Mouse (Mus musculus) WW6 (cell line): ENCODE results near the gene Gm45808.
A peak's percentile ranks its signal among the peaks of the same experiment; 100 is the strongest.
"Not testable (repeated sequence)": the region's sequence is repeated elsewhere in the genome, so short reads cannot be mapped to it uniquely, and the experiment has no call there.

Experiments used
- DNase-seq: peaks from one replicate; pipeline ENCODE4 v3.0.0-alpha.2; 2013; ENCODE audit warnings: low read depth, low spot score

Gene Gm45808

DNA sequence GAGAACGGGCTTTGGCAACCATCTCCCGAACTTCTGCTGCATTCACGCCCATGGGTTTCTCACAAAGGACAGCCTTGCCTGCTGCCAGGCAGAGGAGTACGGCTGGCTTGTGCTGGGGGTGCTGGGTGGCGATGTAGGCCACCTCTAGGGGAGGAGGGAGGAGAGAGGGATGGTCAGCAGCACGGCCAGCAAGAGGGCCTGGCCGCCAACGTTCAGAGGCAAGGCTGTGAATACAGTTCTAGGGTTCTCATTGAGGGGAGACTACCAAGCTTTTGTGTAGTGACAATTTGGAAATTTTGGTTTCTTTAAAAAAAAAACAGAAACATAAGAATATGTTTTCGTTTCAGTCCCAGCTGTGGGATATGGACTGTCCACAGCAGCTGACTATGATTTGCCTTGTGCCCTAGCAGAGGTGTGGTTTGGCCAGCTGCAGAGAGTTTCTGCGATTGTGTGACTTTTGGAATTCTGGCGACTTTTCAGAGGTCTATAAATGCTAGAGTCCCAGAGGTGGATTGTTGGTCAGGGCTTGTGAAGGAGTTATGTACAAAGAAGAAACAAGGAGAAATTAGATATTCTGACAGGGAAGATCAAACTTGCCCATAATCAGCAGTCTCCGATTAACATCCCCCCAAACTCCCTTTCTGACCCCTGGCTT is at the start of gene Gm45808:
TSS of gene Gm45808 (minus strand) at position 51 of the 655 bp plus-strand sequence.
- DNase-seq: no peak

DNA sequence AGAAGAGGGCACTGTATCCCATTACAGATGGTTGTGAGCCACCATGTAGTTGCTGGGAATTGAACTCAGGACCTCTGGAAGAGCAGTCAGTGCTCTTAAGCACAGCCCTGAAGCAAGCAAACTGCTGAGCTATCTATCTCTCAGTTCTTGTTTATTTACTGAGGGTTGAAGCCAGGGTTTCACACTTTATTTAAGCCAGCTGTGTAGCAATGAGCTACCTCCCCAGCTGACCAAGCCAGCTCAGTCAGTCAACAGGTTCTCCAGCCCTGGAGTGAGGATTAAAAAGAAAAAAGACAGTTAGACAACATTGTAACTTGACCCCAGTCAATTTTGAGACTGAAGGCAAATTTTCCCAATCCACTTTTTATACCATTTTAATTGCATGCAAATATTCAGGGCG is 49.1 kb upstream of the Gm45808 start:
- DNase-seq: no peak

GRCm38 (mm10) chr7:45530643-45531042 is 44.0 kb upstream of the Gm45808 start:
- no peak for DNase-seq

DNA sequence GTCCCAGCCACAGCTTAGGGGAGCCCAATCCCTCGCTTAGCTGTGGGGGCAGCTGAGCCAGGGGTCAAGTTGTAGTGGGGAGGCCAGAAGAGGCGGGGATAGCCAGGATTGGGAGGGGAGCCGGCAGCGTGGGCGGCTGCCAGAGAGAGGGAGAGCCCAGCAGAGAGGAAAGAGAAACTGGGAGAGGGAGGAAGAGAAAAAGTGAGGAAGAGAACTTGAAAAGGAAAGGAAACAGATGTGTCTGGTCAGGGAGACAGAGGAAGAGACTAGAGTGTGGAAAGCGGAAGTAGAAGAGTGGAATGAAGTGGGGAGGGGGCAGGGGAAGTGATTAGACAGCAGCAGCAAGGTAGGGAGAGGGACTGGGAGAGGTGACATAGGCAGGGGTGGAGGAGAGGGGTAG is 42.9 kb upstream of the Gm45808 start:
- DNase-seq: no peak

DNA sequence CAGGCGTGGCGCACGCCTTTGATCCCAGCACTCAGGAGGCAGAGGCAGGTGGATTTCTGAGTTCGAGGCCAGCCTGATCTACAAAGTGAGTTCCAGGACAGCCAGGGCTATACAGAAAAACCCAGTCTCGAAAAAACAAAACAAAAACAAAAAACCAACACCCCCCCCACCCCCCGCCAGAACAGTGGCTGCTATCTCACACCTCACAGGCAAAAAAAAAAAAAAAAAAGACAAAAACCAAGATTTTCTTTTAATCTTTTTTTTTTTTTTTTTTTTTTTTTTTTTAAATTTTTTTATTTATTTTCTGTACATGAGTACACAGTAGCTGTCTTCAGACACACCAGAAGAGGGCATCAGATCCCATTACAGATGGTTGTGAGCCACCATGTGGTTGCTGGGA is 40.6 kb upstream of the Gm45808 start:
- DNase-seq: not testable (repeated sequence)

GRCm38 (mm10) chr7:45526474-45527120 is 40.0 kb upstream of the Gm45808 start:
- no peak for DNase-seq

DNA sequence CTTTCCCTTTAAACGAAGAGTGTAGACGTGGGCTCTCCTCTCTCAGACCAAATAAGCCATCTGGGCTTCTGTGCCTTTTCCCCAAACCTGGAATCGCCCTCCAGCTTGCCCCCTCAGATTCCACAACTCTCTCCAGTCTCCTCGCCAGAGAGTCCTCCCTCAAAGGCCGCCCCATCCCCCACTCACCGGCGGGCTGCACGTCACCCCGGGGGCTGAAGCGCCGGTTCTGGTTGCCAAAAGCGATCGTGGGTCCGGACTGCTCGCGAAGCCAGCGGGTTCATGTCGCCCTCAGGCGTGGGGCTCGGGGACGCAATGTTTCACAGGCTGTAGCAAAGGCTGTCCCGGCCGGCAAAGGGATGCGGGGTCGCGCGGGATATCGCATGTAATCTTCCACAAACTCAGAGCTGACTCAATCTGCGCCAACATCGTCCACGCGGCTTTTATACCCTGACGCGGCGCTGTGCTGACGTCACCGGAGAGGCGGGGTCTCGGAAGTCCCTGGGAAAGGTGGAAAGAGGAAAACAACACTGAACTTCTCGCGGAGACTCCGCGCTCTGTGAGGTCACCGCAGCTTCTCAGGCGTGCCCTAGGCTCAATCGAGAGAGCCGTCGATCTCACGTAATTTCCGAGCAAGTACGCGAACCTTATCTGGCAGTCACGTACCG is 39.3 kb upstream of the Gm45808 start, which contains the start of the genes Ppp1r15a and Plekha4:
TSS of gene Ppp1r15a (minus strand) at position 460 of the 665 bp plus-strand sequence.
TSS of gene Plekha4 (plus strand) at position 522 of the 665 bp plus-strand sequence.
- peak; percentile 95 for DNase-seq

DNA sequence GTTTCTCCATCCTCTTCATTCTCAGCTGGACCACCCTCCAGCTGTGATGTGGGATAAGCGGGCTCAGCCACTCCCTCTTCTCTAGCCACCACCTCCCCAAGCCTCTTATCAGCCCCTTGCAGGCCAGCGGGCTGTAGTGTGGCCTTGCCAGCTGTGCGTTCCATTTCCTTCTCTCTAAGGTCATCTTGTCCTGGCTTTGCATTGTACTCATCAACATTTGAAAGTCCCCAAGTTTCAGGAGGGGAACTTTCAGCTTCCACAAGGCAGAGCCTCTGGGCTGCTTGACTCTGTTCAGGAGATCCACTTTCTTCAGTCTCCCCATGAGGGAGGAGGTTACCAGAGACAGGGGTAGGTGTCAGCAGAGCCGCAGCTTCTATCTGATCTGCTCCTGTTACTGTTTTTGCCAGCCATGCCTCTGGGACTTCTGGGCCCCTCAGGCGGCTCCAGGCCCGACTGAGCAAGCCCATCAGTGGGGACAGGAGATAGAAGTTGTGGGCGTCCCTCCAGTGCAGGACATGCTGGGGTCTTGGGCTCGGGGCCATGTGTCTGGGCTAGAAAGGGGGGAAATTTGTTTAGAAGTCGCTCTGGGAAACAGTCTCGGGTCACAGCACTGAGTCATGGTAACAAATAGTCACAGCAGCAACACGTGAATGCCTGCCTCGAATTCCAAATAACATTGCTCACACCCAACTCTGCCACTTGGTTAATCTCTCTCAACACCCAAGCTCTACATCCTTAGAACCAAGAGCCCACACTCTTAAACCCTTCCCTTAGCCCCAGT is 38.4 kb upstream of the Gm45808 start:
- no peak for DNase-seq

DNA sequence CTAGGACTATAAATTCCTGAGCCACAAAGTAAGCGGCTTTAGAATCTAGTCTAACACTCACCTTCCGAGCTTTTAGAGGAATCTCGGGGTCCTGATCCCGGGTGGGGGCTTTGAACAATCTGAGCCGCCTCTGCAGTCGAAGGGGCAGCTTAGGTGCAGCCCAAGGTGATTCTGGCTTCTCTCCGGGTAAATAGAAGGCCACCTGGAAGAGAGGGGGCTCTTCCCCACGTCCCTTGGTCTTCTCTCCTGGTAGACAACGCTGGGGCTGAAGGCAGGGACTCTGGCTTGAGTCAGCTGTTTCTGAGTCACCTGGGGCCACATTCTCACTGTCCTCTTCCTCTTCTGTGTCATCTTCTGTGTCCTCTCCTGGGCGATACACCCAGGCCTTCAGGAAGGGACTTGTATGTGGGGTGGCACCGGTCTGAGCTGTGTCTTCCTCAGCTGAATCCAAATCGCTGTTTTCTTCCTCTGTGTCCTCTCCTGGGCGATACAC is 37.1 kb upstream of the Gm45808 start:
- DNase-seq: no peak

GRCm38 (mm10) chr7:45522957-45523676 is 36.5 kb upstream of the Gm45808 start:
- no peak for DNase-seq

DNA sequence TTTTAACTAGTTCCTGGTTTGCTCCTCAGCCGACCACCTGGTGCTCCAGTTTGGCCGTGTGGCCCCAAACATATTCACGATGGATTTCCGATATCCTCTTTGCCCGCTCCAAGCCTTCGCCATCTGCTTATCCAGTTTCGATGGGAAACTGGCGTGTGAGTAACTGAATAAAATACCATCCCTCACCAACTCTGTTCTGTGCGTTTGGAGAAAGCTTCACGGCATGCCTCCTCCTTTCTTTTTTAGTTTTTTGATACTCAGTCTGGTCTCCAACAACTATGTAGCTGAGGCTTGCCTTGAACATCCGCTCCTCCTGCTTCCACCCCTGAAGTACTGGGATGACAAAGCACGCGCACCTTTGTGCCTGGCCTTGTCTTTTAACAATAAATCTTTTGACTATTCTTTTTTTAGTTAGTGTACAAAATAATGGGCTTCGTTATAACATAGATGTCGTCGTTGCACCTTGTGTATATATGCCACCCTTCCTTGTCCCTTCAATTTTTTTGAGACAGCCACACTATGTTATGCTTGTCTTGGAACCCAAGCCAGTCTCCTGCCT is 35.7 kb upstream of the Gm45808 start:
- DNase-seq: no peak

- peak; percentile 72 for DNase-seq
Measured at GRCm38 (mm10) chr7:45521728-45522184, 35.1 kb upstream of the Gm45808 start.

DNA sequence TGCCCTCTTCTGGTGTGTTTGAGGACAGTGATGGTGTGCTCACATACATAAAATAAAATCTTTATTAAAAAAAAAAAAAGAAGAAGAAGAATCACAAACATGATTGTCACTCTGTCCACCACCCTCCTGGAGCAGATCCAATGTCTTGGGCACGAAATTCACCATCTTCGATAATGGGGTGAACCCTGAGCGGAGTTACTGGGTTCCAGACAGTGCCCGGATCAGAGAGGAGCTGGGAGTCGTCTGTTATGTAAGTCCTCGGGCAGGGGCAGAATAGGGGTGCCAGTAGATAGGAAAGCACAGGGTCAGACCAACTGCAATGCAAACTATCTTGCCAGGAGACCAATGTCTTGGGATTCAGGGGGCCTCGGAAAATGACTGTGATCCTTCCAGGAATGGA is 34.0 kb upstream of the Gm45808 start:
- DNase-seq: no peak

GRCm38 (mm10) chr7:45519345-45520120 is 32.9 kb upstream of the Gm45808 start:
- DNase-seq: no peak

DNA sequence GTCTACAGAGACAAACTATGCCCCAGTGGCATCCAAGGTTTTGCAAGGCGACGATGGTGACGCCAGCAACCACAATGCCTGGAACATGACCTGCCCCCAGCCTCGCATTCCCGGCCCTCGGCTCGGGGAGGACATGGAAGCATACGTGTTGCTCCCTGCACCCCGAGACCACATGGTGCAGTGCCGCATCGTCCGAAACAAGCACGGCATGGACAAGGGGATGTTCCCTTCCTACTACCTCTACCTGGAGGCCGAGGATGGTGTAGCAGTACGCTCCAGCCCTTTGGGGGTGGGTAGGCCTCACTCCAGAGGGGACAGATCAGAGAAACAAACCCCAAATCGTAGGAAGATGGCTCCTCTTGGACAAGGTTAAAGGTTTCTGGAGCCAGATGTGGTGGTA is 32.0 kb upstream of the Gm45808 start:
- no peak for DNase-seq

GRCm38 (mm10) chr7:45516846-45517245 is 30.2 kb upstream of the Gm45808 start:
- not testable (repeated sequence) for DNase-seq

DNA sequence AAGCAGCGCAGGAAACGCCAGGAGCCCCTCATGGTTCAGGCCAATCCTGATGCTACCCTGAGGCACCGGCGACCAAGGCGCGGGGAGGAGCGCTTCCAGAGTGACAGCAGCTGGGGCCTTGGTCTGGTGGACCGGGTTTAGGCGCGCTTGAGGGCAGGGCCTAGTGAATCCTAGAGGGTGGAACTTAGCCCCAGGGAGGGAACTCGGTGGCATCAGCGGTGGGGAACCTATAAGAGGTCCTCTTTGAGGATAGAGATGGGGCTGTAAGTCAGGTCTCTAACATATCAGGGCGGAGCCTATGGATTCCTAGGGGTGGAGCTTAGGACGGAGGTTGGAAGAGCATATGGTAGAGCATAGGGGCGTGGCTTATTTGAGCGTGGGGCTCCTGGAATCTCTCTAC is 28.8 kb upstream of the Gm45808 start:
- peak; percentile 62 for DNase-seq

GRCm38 (mm10) chr7:45514411-45514810 is 27.8 kb upstream of the Gm45808 start:
- no peak for DNase-seq

- DNase-seq: peak; percentile 79
Measured at GRCm38 (mm10) chr7:45509912-45510787, 23.5 kb upstream of the Gm45808 start, which contains the start of gene Nucb1. TSS of gene Nucb1 (minus strand) at chr7:45510406.
